8 mouse cellular contexts compared by ENCODE assay signal in the genomic region with DNA sequence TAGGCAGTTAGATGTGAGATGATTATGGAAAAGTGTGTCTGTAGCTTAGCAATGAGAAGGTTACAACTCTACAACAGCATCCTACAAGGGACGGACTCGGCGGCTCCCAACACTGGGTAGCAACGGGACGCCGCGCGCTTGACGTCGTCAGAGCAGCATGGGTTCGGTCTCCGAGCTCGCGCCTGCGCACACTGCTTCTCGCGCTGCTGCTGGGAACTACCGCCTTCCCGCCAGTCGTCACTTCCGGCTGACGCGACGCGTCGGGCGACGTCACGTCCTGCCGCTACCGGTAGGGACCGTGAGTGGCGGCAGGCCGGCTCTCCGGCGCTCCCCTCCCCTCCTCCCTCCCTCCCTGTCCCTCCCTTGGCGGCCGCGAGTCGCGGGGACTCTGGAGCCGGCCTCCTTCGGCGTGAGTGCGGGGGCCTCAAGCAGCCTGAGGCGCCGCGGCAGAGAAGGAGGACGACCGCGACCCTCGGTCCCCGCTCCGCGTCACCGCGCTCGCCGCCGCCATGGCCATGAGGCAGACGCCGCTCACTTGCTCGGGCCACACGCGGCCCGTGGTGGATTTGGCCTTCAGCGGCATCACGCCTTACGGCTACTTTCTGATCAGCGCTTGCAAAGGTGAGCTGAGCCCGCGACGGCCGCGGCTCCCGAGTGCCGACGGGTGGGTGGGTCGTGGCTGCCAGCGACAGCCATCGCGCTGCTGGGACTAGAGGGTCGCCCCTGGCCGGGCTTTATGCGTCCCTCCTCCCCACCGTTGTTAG. TPM values are rescaled to one million over a fixed set of nuclear protein-coding genes. Genes with fewer than 3 reads are reported as not detected.
DNase-seq lines count a peak whose midpoint lies in the region; ATAC-seq and TF ChIP-seq lines count a peak whose summit lies in the region.

Strap (plus strand) TSS at position 233 of the 764 bp plus-strand sequence.

- no peak for TF ChIP-seq EP300 in lung, postnatal 0 days (IDR thresholded peaks at IDR 0.05)

- H3K27me3 ChIP-seq in hindbrain, embryonic 10.5 days (ENCODE audit: insufficient read depth, poor library complexity, severe bottlenecking), result peaks cover 8% of the 10 kb centered on the region; the same call in 1 of the 2 replicates
- H3K27me3 ChIP-seq in lung, postnatal 0 days (replicated peaks; ENCODE audit: insufficient read depth, low read length), result no peaks in the 10 kb centered on the region

- TF ChIP-seq CTCF in lung, postnatal 0 days (IDR thresholded peaks at IDR 0.05), result no peak

- H3K9me3 ChIP-seq in hindbrain, embryonic 10.5 days, result no peaks in the 10 kb centered on the region
- H3K9me3 ChIP-seq in lung, postnatal 0 days (ENCODE audit: low read length), result no peaks in the 10 kb centered on the region

- peak within 1 kb of the TSS; percentile 94 for H3K4me3 ChIP-seq in hindbrain, embryonic 10.5 days
- H3K4me3 ChIP-seq in lung, postnatal 0 days (ENCODE audit: low read depth, low read length), result peak within 1 kb of the TSS; percentile 93

- H3K4me1 ChIP-seq in hindbrain, embryonic 10.5 days (replicated peaks), result peaks cover 20% of the 10 kb centered on the region
- H3K4me1 ChIP-seq in lung, postnatal 0 days (ENCODE audit: insufficient read depth, low read depth, low read length), result peaks cover 10% of the 10 kb centered on the region; the same call in 1 of the 2 replicates

- peak within 1 kb of the TSS; percentile 94 for H3K27ac ChIP-seq in hindbrain, embryonic 10.5 days
- peak within 1 kb of the TSS; percentile 90 for H3K27ac ChIP-seq in lung, postnatal 0 days (ENCODE audit: low read length)

- peak; percentile 88 for DNase-seq in MEL-GATA-1-ER (ENCODE audit: extremely low read depth, low read depth)
- peak; percentile 89 for DNase-seq in cerebellum, adult 8-10 months
- DNase-seq in hindbrain, embryonic 10.5 days (ENCODE audit: low spot score), result peak; percentile 98
- DNase-seq in layer of hippocampus, adult 9-11 months, result peak; percentile 95
- DNase-seq in lung, postnatal 0 days (ENCODE audit: low spot score), result peak; percentile 99
- peak; percentile 86 for DNase-seq in ovary, postnatal 14 days (ENCODE audit: low spot score)
- peak; percentile 94 for DNase-seq in thymus, postnatal 14 days

- H3K36me3 ChIP-seq in hindbrain, embryonic 10.5 days, result peaks cover 35% of the 10 kb centered on the region
- H3K36me3 ChIP-seq in lung, postnatal 0 days (ENCODE audit: insufficient read depth, low read length), result peaks cover 8% of the 10 kb centered on the region; the same call in 1 of the 2 replicates

- peak within 1 kb of the TSS; percentile 90 for H3K9ac ChIP-seq in lung, postnatal 0 days (replicated peaks; ENCODE audit: low read depth)

- peak within 1 kb of the TSS; percentile 69 for H3K4me2 ChIP-seq in lung, postnatal 0 days (replicated peaks; ENCODE audit: low read depth, low read length)

- WGBS in hindbrain, embryonic 10.5 days, result under 1% methylated on average over 82 of the region's 86 CpGs
- WGBS in lung, postnatal 0 days, result 2% methylated on average over 70 of the region's 86 CpGs

- peak; percentile 99 for ATAC-seq in frontal cortex, adult (ENCODE audit: low TSS enrichment)
- ATAC-seq in lung, postnatal 0 days, result peak; percentile 99

RNA-seq across cellular contexts. Expression of gene Strap, which starts in this region (rescaled TPM):
- 176 and 215 TPM in 2 replicates for polyA plus RNA-seq in hindbrain, embryonic 10.5 days (2016; fragmentation: Nextera tagmentation; extraction: Ambion mirVana)
- 68.5 and 74.9 TPM in 2 replicates for polyA plus RNA-seq in lung, postnatal 0 days (2015; fragmentation: Nextera tagmentation; extraction: Ambion mirVana)

Comparison
In these comparisons a context has a peak if more than half of its experiments do, and no peak if none do; other contexts are left out.
1. Peak in every context shown above with its lines: DNase-seq, ATAC-seq, H3K4me3 ChIP-seq and H3K27ac ChIP-seq.